10 mouse cellular contexts compared by ENCODE assay signal in the genomic region with DNA sequence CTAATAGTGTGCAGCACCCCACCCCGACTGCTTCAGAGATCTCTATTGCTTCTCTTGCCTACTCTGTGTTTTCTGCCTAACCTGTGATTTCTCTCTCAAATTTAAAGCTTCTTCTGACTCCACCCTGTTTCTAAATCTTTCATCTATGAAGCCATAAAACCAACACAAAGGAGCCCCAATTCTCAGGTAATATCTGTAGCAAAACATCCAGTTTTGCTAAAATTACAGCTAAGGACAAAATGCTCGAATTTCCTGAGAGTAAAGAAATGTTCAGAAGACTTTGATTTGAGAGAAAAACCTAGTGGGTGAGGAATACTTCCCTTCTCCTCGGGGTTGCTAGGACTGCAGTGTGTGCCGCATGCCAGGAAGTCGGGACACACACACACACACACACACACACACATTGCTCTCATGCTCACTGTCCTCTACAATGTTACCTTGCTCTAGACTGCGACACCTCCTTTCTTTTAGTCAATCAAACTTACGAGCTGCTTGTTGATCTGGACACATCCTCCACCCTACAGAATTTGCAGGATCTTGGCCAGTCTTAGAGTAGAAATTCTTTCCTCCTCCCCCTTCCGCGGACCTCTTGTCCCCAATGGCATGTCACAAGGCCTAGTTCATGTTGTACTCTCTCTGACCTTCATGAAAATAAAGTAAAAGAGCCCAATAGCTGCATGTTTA. TPM values are rescaled to one million over a fixed set of nuclear protein-coding genes. Genes with fewer than 3 reads are reported as not detected.
DNase-seq lines count a peak whose midpoint lies in the region; ATAC-seq lines count a peak whose summit lies in the region.
"Had no signal": no experiment of that assay in that cellular context is flagged by ENCODE, and none has a peak within 500 bp of the region (broad histone marks: within the 10 kb centered on the region; RNA-seq: fewer than 3 reads in every experiment).

No protein-coding gene starts in this region.

- intact Hi-C loops in left cerebral cortex, postnatal 10 days (cut with DNase I), result loop anchor here (5.0 kb wide), 1 partner anchor 38 kb away; the partner anchor contains the start of gene Cnp

- H3K4me2 ChIP-seq in hindbrain, embryonic 14.5 days (replicated peaks), result no peak overlapping the region
- H3K4me2 ChIP-seq in hindbrain, embryonic 13.5 days, result no peak overlapping the region
- H3K4me2 ChIP-seq: stomach, embryonic 15.5 days had no signal

- no peak for DNase-seq in hindbrain, embryonic 14.5 days (ENCODE audit: low spot score)
- DNase-seq in heart, adult 9 months (ENCODE audit: low spot score in 2 of 2), result peak; percentile 37 to 49
- DNase-seq in kidney, postnatal 14 days, result peak; percentile 56
- no peak for DNase-seq in left cerebral cortex, postnatal 10 days (ENCODE audit: extremely low spot score in 1 of 2, low spot score in 2 of 2)
- DNase-seq in spleen, postnatal 14 days (ENCODE audit: low spot score in 2 of 2), result no peak
- no peak for DNase-seq in right cerebral cortex, postnatal 10 days (ENCODE audit: low spot score in 2 of 2)

- no peaks in the 10 kb centered on the region for H3K9me3 ChIP-seq in hindbrain, embryonic 14.5 days (ENCODE audit: control insufficient read depth, low read length)
- H3K9me3 ChIP-seq in hindbrain, embryonic 13.5 days, result no peaks in the 10 kb centered on the region
- H3K9me3 ChIP-seq: stomach, embryonic 15.5 days had no signal

- 85% methylated on average over 9 of the region's 9 CpGs for WGBS in hindbrain, embryonic 14.5 days
- 84% methylated on average over 9 of the region's 9 CpGs for WGBS in hindbrain, embryonic 13.5 days

- H3K36me3 ChIP-seq in hindbrain, embryonic 14.5 days (replicated peaks; ENCODE audit: control insufficient read depth, insufficient read depth), result 0 out of 2 replicates have a peak, but pooled peaks cover 6% of the 10 kb centered on the region
- H3K36me3 ChIP-seq in hindbrain, embryonic 13.5 days, result peaks cover 13% of the 10 kb centered on the region
- H3K36me3 ChIP-seq: stomach, embryonic 15.5 days had no signal

- ATAC-seq in hindbrain, embryonic 14.5 days (ENCODE audit: low FRiP score), result no peak
- ATAC-seq in hindbrain, embryonic 13.5 days (ENCODE audit: low FRiP score), result no peak
- peak; percentile 47 for ATAC-seq in CD4-positive, CD25-positive, alpha-beta regulatory T cell, adult 4 months
- ATAC-seq: intestine, embryonic 16.5 days had no signal

- 0 out of 2 replicates have a peak, but pooled peaks cover 6% of the 10 kb centered on the region for H3K4me1 ChIP-seq in hindbrain, embryonic 14.5 days (replicated peaks; ENCODE audit: control insufficient read depth, insufficient read depth, low read length)
- peaks cover 26% of the 10 kb centered on the region for H3K4me1 ChIP-seq in hindbrain, embryonic 13.5 days (replicated peaks)

- H3K27me3 ChIP-seq in hindbrain, embryonic 14.5 days (ENCODE audit: control insufficient read depth, insufficient read depth, low read length), result no peaks in the 10 kb centered on the region
- no peaks in the 10 kb centered on the region for H3K27me3 ChIP-seq in hindbrain, embryonic 13.5 days
- H3K27me3 ChIP-seq: stomach, embryonic 15.5 days had no signal

- H3K9ac ChIP-seq in hindbrain, embryonic 14.5 days, result no peak overlapping the region
- no peak overlapping the region for H3K9ac ChIP-seq in hindbrain, embryonic 13.5 days
- H3K9ac ChIP-seq: stomach, embryonic 15.5 days had no signal

- H3K27ac ChIP-seq in hindbrain, embryonic 14.5 days, result peak overlapping the region; percentile 43; the same call in 1 of the 2 replicates
- H3K27ac ChIP-seq in hindbrain, embryonic 13.5 days, result no peak overlapping the region
- H3K27ac ChIP-seq: stomach, embryonic 15.5 days had no signal

- no peak overlapping the region for H3K4me3 ChIP-seq in hindbrain, embryonic 14.5 days (replicated peaks; ENCODE audit: low read length)
- H3K4me3 ChIP-seq in hindbrain, embryonic 13.5 days, result no peak overlapping the region
- H3K4me3 ChIP-seq: stomach, embryonic 15.5 days had no signal

RNA-seq across cellular contexts. Expression of gene Nkiras2, which starts 8.9 kb away (rescaled TPM):
- 103 TPM in 2 replicates for polyA plus RNA-seq in hindbrain, embryonic 14.5 days (2014; fragmentation: Nextera tagmentation; extraction: Ambion mirVana)
- polyA plus RNA-seq in hindbrain, embryonic 13.5 days (2015; fragmentation: Nextera tagmentation; extraction: Ambion mirVana), result 110 and 115 TPM in 2 replicates
- 10 to 100 TPM; 27.1 to 30.3 TPM for polyA plus RNA-seq in CD4-positive, CD25-positive, alpha-beta regulatory T cell, adult 4 months (2017; shearing (Covaris generic))
- total RNA-seq in left cerebral cortex, postnatal 10 days (2021), result 10 to 100 TPM; 28.1 to 29.6 TPM

RNA-seq across cellular contexts. Expression of gene Dnajc7, which starts 9.8 kb away (rescaled TPM):
- 91.0 and 91.6 TPM in 2 replicates for polyA plus RNA-seq in hindbrain, embryonic 14.5 days (2014; fragmentation: Nextera tagmentation; extraction: Ambion mirVana)
- 308 and 315 TPM in 2 replicates for polyA plus RNA-seq in hindbrain, embryonic 13.5 days (2015; fragmentation: Nextera tagmentation; extraction: Ambion mirVana)
- polyA plus RNA-seq in CD4-positive, CD25-positive, alpha-beta regulatory T cell, adult 4 months (2017; shearing (Covaris generic)), result 100 to 1,000 TPM; 426 to 510 TPM
- total RNA-seq in left cerebral cortex, postnatal 10 days (2021), result 100 to 1,000 TPM; 234 to 253 TPM

RNA-seq across cellular contexts. Expression of gene Cnp, which starts 35.4 kb away (rescaled TPM):
- 47.2 and 53.3 TPM in 2 replicates for polyA plus RNA-seq in hindbrain, embryonic 14.5 days (2014; fragmentation: Nextera tagmentation; extraction: Ambion mirVana)
- polyA plus RNA-seq in hindbrain, embryonic 13.5 days (2015; fragmentation: Nextera tagmentation; extraction: Ambion mirVana), result 34.5 and 37.0 TPM in 2 replicates
- 100 to 1,000 TPM; 185 to 348 TPM for polyA plus RNA-seq in CD4-positive, CD25-positive, alpha-beta regulatory T cell, adult 4 months (2017; shearing (Covaris generic))
- 100 to 1,000 TPM in 1 of 2 experiments, 10 to 100 TPM in 1; 73.3 to 104 TPM for total RNA-seq in left cerebral cortex, postnatal 10 days (2021)

Comparison
In these comparisons a context has a peak if more than half of its experiments do, and no peak if none do; other contexts are left out.
1. DNase-seq: peak in heart, adult 9 months (2 of 2) and kidney, postnatal 14 days (single experiment); none in hindbrain, embryonic 14.5 days (single experiment), left cerebral cortex, postnatal 10 days (0 of 2), spleen, postnatal 14 days (0 of 2) and right cerebral cortex, postnatal 10 days (0 of 2).